Mouse (Mus musculus): Measurements from ENCODE around the gene Guca2a. TPM values are rescaled to one million over a fixed set of nuclear protein-coding genes. Genes with fewer than 3 reads are reported as not detected.
A peak's percentile ranks its signal among the peaks of the same experiment; 100 is the strongest.

Guca2a gene
- total and polyA plus RNA-seq, 3 experiments: not detected

DNA sequence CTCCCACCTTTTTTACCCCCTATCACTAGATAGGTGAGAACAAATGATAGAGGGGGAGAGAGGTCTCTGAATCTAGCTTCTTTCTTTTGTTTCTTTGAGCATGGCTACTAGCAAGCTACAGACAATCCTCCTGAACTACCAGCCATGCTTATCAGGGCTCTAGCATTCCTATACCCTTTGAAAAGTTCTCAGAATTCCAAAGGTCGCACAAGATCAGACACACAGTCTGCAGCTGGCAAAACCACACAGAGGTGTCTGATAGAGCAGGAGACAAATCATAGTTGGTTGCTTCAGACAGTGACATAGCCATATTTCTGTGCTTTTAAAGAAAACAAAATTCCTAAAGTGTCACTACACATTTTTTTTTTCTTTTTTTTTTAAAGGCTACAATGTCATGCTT, 37.9 kb upstream of the Guca2a start:
- H3K4me3 ChIP-seq (ENCODE audit: low read depth, low read length): no peak overlapping the region
- TF ChIP-seq GATA1 (IDR thresholded peaks at IDR 0.05; ENCODE audit: borderline replicate concordance, low read length) (no peak), POLR2AphosphoS5 (IDR thresholded peaks at IDR 0.05; ENCODE audit: insufficient replicate concordance, low read depth, low read length) (no peak), GATA2 (IDR thresholded peaks at IDR 0.05; ENCODE audit: borderline replicate concordance, low read depth, low read length) (no peak), TAL1 (conservative IDR thresholded peaks at IDR 0.05; ENCODE audit: low read depth, low read length) (no peak), CTCF (IDR thresholded peaks at IDR 0.05; ENCODE audit: low read depth, low read length) (no peak)
- no peaks in the 10 kb centered on the region for H3K9me3 ChIP-seq (replicated peaks)
- H3K27me3 ChIP-seq (ENCODE audit: insufficient read depth, low read length): no peaks in the 10 kb centered on the region
- ATAC-seq (ENCODE audit: extremely low read depth, insufficient number of reproducible peaks, low FRiP score, poor library complexity, severe bottlenecking) (no peak), DNase-seq (ENCODE audit: low spot score) (no peak)
- peaks cover 31% of the 10 kb centered on the region for H3K36me3 ChIP-seq (replicated peaks)
- peaks cover 2% of the 10 kb centered on the region; the same call in 1 of the 2 replicates for H3K4me1 ChIP-seq (ENCODE audit: insufficient read depth, low read depth, low read length)

DNA sequence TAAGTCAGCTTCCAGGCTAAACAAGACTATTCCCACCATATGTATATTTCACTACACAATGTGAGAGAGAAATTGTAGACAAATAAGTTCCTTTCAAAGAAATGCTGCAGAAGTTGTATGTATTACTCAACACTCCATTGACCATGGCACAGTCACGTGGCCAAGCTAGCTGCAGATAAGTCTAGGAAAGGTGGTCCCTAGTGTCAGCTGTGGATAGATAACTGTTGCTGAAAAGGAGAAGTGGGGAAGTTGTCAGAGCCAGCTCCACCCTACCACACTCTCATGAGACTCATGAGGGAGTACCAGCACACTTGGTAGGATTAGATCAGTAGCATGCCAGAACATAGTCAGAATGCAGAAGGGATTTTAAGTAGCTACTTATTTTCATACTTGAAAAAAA, 28.0 kb upstream of the Guca2a start:
- DNase-seq (ENCODE audit: low spot score): peak; percentile 81
- peak; percentile 100 for ATAC-seq (ENCODE audit: extremely low read depth, insufficient number of reproducible peaks, low FRiP score, poor library complexity, severe bottlenecking)
- Histone ChIP-seq H3K4me1 (ENCODE audit: insufficient read depth, low read depth, low read length) (peaks cover 37% of the 10 kb centered on the region), H3K9me3 (replicated peaks) (no peaks in the 10 kb centered on the region), H3K27me3 (ENCODE audit: insufficient read depth, low read length) (no peaks in the 10 kb centered on the region), H3K36me3 (replicated peaks) (peaks cover 33% of the 10 kb centered on the region), H3K4me3 (ENCODE audit: low read depth, low read length) (no peak overlapping the region; the same call in 1 of the 2 replicates)
- TF ChIP-seq GATA2 (IDR thresholded peaks at IDR 0.05; ENCODE audit: borderline replicate concordance, low read depth, low read length) (no peak), TAL1 (conservative IDR thresholded peaks at IDR 0.05; ENCODE audit: low read depth, low read length) (peak; percentile 49; the same call in 1 of the 2 replicates), CTCF (IDR thresholded peaks at IDR 0.05; ENCODE audit: low read depth, low read length) (no peak), GATA1 (IDR thresholded peaks at IDR 0.05; ENCODE audit: borderline replicate concordance, low read length) (no peak)

DNA sequence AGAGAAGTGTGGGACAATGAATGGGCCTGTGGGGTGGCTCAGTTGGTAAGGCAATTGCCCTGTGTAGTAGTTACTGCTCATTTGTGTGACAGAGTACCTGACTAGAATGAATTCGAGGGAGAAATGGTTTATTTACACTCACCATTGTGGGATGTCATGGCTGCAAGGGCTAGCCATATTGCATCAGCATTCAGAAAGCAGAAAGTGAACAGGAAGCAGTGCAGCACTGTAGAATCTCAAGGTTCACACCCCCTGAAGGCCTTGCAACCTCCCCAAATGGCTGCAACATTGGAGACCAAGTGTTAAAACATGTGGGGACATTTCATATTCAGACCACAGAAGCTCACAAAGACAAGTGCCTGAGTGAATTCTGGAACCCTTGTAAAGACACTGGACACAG, 23.4 kb upstream of the Guca2a start:
- peaks cover 40% of the 10 kb centered on the region for H3K36me3 ChIP-seq (replicated peaks)
- ATAC-seq (ENCODE audit: extremely low read depth, insufficient number of reproducible peaks, low FRiP score, poor library complexity, severe bottlenecking) (no peak), DNase-seq (ENCODE audit: low spot score) (no peak)
- no peaks in the 10 kb centered on the region for H3K27me3 ChIP-seq (ENCODE audit: insufficient read depth, low read length)
- TF ChIP-seq TAL1 (conservative IDR thresholded peaks at IDR 0.05; ENCODE audit: low read depth, low read length) (no peak), POLR2AphosphoS5 (IDR thresholded peaks at IDR 0.05; ENCODE audit: insufficient replicate concordance, low read depth, low read length) (no peak), GATA2 (IDR thresholded peaks at IDR 0.05; ENCODE audit: borderline replicate concordance, low read depth, low read length) (no peak), GATA1 (IDR thresholded peaks at IDR 0.05; ENCODE audit: borderline replicate concordance, low read length) (no peak), CTCF (IDR thresholded peaks at IDR 0.05; ENCODE audit: low read depth, low read length) (no peak)
- no peaks in the 10 kb centered on the region for H3K9me3 ChIP-seq (replicated peaks)
- H3K4me1 ChIP-seq (ENCODE audit: insufficient read depth, low read depth, low read length): peaks cover 29% of the 10 kb centered on the region
- no peak overlapping the region for H3K4me3 ChIP-seq (ENCODE audit: low read depth, low read length)

GRCm38 (mm10) chr4:119614724-119615123, 22.8 kb upstream of the Guca2a start:
- H3K9me3 ChIP-seq (replicated peaks): no peaks in the 10 kb centered on the region
- no peaks in the 10 kb centered on the region for H3K27me3 ChIP-seq (ENCODE audit: insufficient read depth, low read length)
- DNase-seq (ENCODE audit: low spot score) (no peak), ATAC-seq (ENCODE audit: extremely low read depth, insufficient number of reproducible peaks, low FRiP score, poor library complexity, severe bottlenecking) (no peak)
- peaks cover 45% of the 10 kb centered on the region for H3K36me3 ChIP-seq (replicated peaks)
- H3K4me3 ChIP-seq (ENCODE audit: low read depth, low read length): no peak overlapping the region
- no peak for TF ChIP-seq GATA2 (IDR thresholded peaks at IDR 0.05; ENCODE audit: borderline replicate concordance, low read depth, low read length)
- H3K4me1 ChIP-seq (ENCODE audit: insufficient read depth, low read depth, low read length): peaks cover 23% of the 10 kb centered on the region

DNA sequence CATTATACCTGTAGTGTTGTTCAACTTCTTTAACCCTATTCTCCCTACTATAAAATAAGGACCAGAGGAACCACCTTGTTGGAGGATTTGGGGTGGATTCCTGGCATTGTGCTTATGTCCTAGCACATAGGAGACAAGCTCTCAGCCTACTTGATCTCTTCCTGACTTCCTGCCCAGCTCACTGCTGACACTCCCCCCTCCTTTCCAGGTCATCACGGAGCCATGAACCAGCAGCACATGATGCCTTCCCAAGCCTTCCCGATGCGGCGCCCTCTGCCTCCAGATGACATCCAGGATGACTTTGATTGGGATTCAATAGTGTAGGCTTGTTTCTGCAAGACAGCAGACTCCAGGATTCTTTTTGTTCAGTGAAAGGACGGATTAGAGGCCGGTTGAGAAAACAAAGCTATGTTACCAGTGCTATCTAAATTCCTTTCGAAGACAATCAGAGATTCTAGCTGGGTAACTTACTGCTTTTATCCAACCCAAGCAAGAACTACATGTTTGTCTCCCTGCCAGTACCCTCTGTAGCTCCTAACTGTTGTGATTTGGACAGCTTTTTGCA, 11.3 kb upstream of the Guca2a start:
- peaks cover 79% of the 10 kb centered on the region for H3K36me3 ChIP-seq (replicated peaks)
- no peak for TF ChIP-seq GATA1 (IDR thresholded peaks at IDR 0.05; ENCODE audit: borderline replicate concordance, low read length)
- no peak for TF ChIP-seq CTCF (IDR thresholded peaks at IDR 0.05; ENCODE audit: low read depth, low read length)
- no peak for TF ChIP-seq GATA2 (IDR thresholded peaks at IDR 0.05; ENCODE audit: borderline replicate concordance, low read depth, low read length)
- no peak for TF ChIP-seq TAL1 (conservative IDR thresholded peaks at IDR 0.05; ENCODE audit: low read depth, low read length)
- no peak for TF ChIP-seq POLR2AphosphoS5 (IDR thresholded peaks at IDR 0.05; ENCODE audit: insufficient replicate concordance, low read depth, low read length)
- H3K9me3 ChIP-seq (replicated peaks): no peaks in the 10 kb centered on the region
- H3K27me3 ChIP-seq (ENCODE audit: insufficient read depth, low read length): no peaks in the 10 kb centered on the region
- ATAC-seq (ENCODE audit: extremely low read depth, insufficient number of reproducible peaks, low FRiP score, poor library complexity, severe bottlenecking) (no peak), DNase-seq (ENCODE audit: low spot score) (no peak)
- H3K4me3 ChIP-seq (ENCODE audit: low read depth, low read length): no peak overlapping the region
- peaks cover 2% of the 10 kb centered on the region; the same call in 1 of the 2 replicates for H3K4me1 ChIP-seq (ENCODE audit: insufficient read depth, low read depth, low read length)

DNA sequence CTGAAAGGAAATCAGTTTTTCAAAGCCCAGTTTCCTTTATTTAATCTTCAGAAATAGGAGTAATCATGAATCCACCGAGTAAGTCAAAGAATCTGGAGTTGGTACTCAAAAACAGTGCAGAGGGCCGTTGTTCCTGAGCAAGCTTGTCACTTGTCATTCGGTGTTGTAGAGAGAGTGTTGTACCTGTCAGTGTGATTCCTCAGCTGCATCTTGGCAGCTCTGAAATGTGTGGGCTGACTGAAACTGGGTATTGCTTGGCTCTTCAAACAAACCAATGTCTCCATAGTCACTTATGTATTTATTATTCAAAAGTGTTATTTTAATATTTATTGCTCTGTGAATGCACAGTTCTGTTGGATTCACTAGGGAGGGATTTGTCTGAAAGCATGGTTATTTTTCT, 10.6 kb upstream of the Guca2a start:
- H3K4me3 ChIP-seq (ENCODE audit: low read depth, low read length): no peak overlapping the region
- DNase-seq (ENCODE audit: low spot score): no peak
- peaks cover 80% of the 10 kb centered on the region for H3K36me3 ChIP-seq (replicated peaks)
- H3K4me1 ChIP-seq (ENCODE audit: insufficient read depth, low read depth, low read length): peaks cover 2% of the 10 kb centered on the region; the same call in 1 of the 2 replicates
- no peaks in the 10 kb centered on the region for H3K27me3 ChIP-seq (ENCODE audit: insufficient read depth, low read length)
- no peak for TF ChIP-seq GATA1 (IDR thresholded peaks at IDR 0.05; ENCODE audit: borderline replicate concordance, low read length)
- TF ChIP-seq TAL1 (conservative IDR thresholded peaks at IDR 0.05; ENCODE audit: low read depth, low read length): no peak
- no peak for TF ChIP-seq POLR2AphosphoS5 (IDR thresholded peaks at IDR 0.05; ENCODE audit: insufficient replicate concordance, low read depth, low read length)
- TF ChIP-seq GATA2 (IDR thresholded peaks at IDR 0.05; ENCODE audit: borderline replicate concordance, low read depth, low read length): no peak
- no peak for TF ChIP-seq CTCF (IDR thresholded peaks at IDR 0.05; ENCODE audit: low read depth, low read length)
- no peaks in the 10 kb centered on the region for H3K9me3 ChIP-seq (replicated peaks)
- no peak for ATAC-seq (ENCODE audit: extremely low read depth, insufficient number of reproducible peaks, low FRiP score, poor library complexity, severe bottlenecking)
